Mouse (Mus musculus): ENCODE measurements around the gene Rbm6. TPM values are rescaled to one million over a fixed set of nuclear protein-coding genes. Genes with fewer than 3 reads are reported as not detected.

Rbm6 gene
- polyA plus RNA-seq, 1 experiment from 2014 or later = 51.3 TPM

GRCm38 (mm10) chr9:107890260-107890659 is 17.2 kb upstream of the Rbm6 start:
- H3K4me1 ChIP-seq (ENCODE audit: control insufficient read depth, insufficient read depth, low read length) = peaks cover 8% of the 10 kb centered on the region; the same call in 1 of the 2 replicates
- H3K36me3 ChIP-seq (ENCODE audit: control insufficient read depth, insufficient read depth, low read length) = no peaks in the 10 kb centered on the region; the same call in 1 of the 2 replicates
- H3K9ac ChIP-seq (ENCODE audit: low read depth, low read length) = no peak overlapping the region
- no peak for ATAC-seq (replicated peaks; ENCODE audit: insufficient number of reproducible peaks, low FRiP score, low TSS enrichment)
- no peak overlapping the region for H3K4me3 ChIP-seq (ENCODE audit: low read depth, low read length)
- WGBS (ENCODE audit: insufficient replicate concordance) = 69% methylated on average over 6 of the region's 6 CpGs
- peaks cover 4% of the 10 kb centered on the region for H3K27me3 ChIP-seq (ENCODE audit: control insufficient read depth, insufficient read depth, low read length)
- no peak overlapping the region for H3K27ac ChIP-seq (ENCODE audit: low read depth, low read length)
- no peak overlapping the region for H3K4me2 ChIP-seq
- H3K9me3 ChIP-seq (replicated peaks; ENCODE audit: control insufficient read depth, low read length) = no peaks in the 10 kb centered on the region

GRCm38 (mm10) chr9:107888267-107888850 is 15.3 kb upstream of the Rbm6 start:
- Histone ChIP-seq H3K9me3 (replicated peaks; ENCODE audit: control insufficient read depth, low read length) (no peaks in the 10 kb centered on the region), H3K27me3 (ENCODE audit: control insufficient read depth, insufficient read depth, low read length) (peaks cover 4% of the 10 kb centered on the region), H3K4me3 (ENCODE audit: low read depth, low read length) (peak overlapping the region; percentile 79), H3K27ac (ENCODE audit: low read depth, low read length) (0 out of 2 replicates have a peak overlapping the region, but pooled peaks have one; percentile 32), H3K36me3 (ENCODE audit: control insufficient read depth, insufficient read depth, low read length) (no peaks in the 10 kb centered on the region), H3K4me1 (ENCODE audit: control insufficient read depth, insufficient read depth, low read length) (peaks cover 8% of the 10 kb centered on the region; the same call in 1 of the 2 replicates), H3K4me2 (peak overlapping the region; percentile 91), H3K9ac (ENCODE audit: low read depth, low read length) (peak overlapping the region; percentile 84)
- ATAC-seq (replicated peaks; ENCODE audit: insufficient number of reproducible peaks, low FRiP score, low TSS enrichment) = peak; percentile 40
- WGBS (ENCODE audit: insufficient replicate concordance) = under 1% methylated on average over 18 of the region's 18 CpGs

- H3K27me3 ChIP-seq (ENCODE audit: control insufficient read depth, insufficient read depth, low read length) = peaks cover 4% of the 10 kb centered on the region
- under 1% methylated on average over 28 of the region's 28 CpGs for WGBS (ENCODE audit: insufficient replicate concordance)
- peak; percentile 93 for ATAC-seq (replicated peaks; ENCODE audit: insufficient number of reproducible peaks, low FRiP score, low TSS enrichment)
- H3K27ac ChIP-seq (ENCODE audit: low read depth, low read length) = 0 out of 2 replicates have a peak within 1 kb of the TSS, but pooled peaks have one; percentile 32
- H3K4me1 ChIP-seq (ENCODE audit: control insufficient read depth, insufficient read depth, low read length) = peaks cover 8% of the 10 kb centered on the region; the same call in 1 of the 2 replicates
- H3K9me3 ChIP-seq (replicated peaks; ENCODE audit: control insufficient read depth, low read length) = no peaks in the 10 kb centered on the region
- peak within 1 kb of the TSS; percentile 84 for H3K9ac ChIP-seq (ENCODE audit: low read depth, low read length)
- H3K36me3 ChIP-seq (ENCODE audit: control insufficient read depth, insufficient read depth, low read length) = no peaks in the 10 kb centered on the region
- H3K4me3 ChIP-seq (ENCODE audit: low read depth, low read length) = peak within 1 kb of the TSS; percentile 79
- H3K4me2 ChIP-seq = peak within 1 kb of the TSS; percentile 91
Observed at GRCm38 (mm10) chr9:107887804-107888266, 14.8 kb upstream of the Rbm6 start, which contains the start of gene Mon1a. TSS of gene Mon1a (plus strand) at chr9:107888151.

- Histone ChIP-seq H3K9me3 (replicated peaks; ENCODE audit: control insufficient read depth, low read length) (no peaks in the 10 kb centered on the region), H3K4me1 (ENCODE audit: control insufficient read depth, insufficient read depth, low read length) (no peaks in the 10 kb centered on the region), H3K27ac (ENCODE audit: low read depth, low read length) (no peak overlapping the region), H3K36me3 (ENCODE audit: control insufficient read depth, insufficient read depth, low read length) (no peaks in the 10 kb centered on the region), H3K4me3 (ENCODE audit: low read depth, low read length) (no peak overlapping the region), H3K9ac (ENCODE audit: low read depth, low read length) (no peak overlapping the region), H3K27me3 (ENCODE audit: control insufficient read depth, insufficient read depth, low read length) (no peaks in the 10 kb centered on the region), H3K4me2 (no peak overlapping the region)
- WGBS (ENCODE audit: insufficient replicate concordance) = 74% methylated on average over 4 of the region's 4 CpGs
- no peak for ATAC-seq (replicated peaks; ENCODE audit: insufficient number of reproducible peaks, low FRiP score, low TSS enrichment)
Observed at GRCm38 (mm10) chr9:107880411-107880810, 7.4 kb upstream of the Rbm6 start.

GRCm38 (mm10) chr9:107872350-107873098 is 513 bp downstream of the Rbm6 start:
- H3K36me3 ChIP-seq (ENCODE audit: control insufficient read depth, insufficient read depth, low read length) = no peaks in the 10 kb centered on the region
- H3K27ac ChIP-seq (ENCODE audit: low read depth, low read length) = peak overlapping the region; percentile 87
- H3K4me1 ChIP-seq (ENCODE audit: control insufficient read depth, insufficient read depth, low read length) = peaks cover 9% of the 10 kb centered on the region; the same call in 1 of the 2 replicates
- no peaks in the 10 kb centered on the region for H3K9me3 ChIP-seq (replicated peaks; ENCODE audit: control insufficient read depth, low read length)
- peak overlapping the region; percentile 77 for H3K4me3 ChIP-seq (ENCODE audit: low read depth, low read length)
- ATAC-seq (replicated peaks; ENCODE audit: insufficient number of reproducible peaks, low FRiP score, low TSS enrichment) = peak; percentile 97
- no peaks in the 10 kb centered on the region for H3K27me3 ChIP-seq (ENCODE audit: control insufficient read depth, insufficient read depth, low read length)
- H3K4me2 ChIP-seq = peak overlapping the region; percentile 81
- under 1% methylated on average over 75 of the region's 80 CpGs for WGBS (ENCODE audit: insufficient replicate concordance)
- peak overlapping the region; percentile 90 for H3K9ac ChIP-seq (ENCODE audit: low read depth, low read length)

GRCm38 (mm10) chr9:107866081-107866480 is 7.0 kb downstream of the Rbm6 start:
- Histone ChIP-seq H3K9me3 (replicated peaks; ENCODE audit: control insufficient read depth, low read length) (no peaks in the 10 kb centered on the region), H3K4me3 (ENCODE audit: low read depth, low read length) (no peak overlapping the region), H3K27ac (ENCODE audit: low read depth, low read length) (no peak overlapping the region), H3K4me1 (ENCODE audit: control insufficient read depth, insufficient read depth, low read length) (0 out of 2 replicates have a peak, but pooled peaks cover under 1% of the 10 kb centered on the region), H3K9ac (ENCODE audit: low read depth, low read length) (no peak overlapping the region), H3K36me3 (ENCODE audit: control insufficient read depth, insufficient read depth, low read length) (no peaks in the 10 kb centered on the region), H3K4me2 (no peak overlapping the region), H3K27me3 (ENCODE audit: control insufficient read depth, insufficient read depth, low read length) (no peaks in the 10 kb centered on the region)
- no peak for ATAC-seq (replicated peaks; ENCODE audit: insufficient number of reproducible peaks, low FRiP score, low TSS enrichment)
- 93% methylated on average over 2 of the region's 2 CpGs for WGBS (ENCODE audit: insufficient replicate concordance)

- Histone ChIP-seq H3K4me1 (ENCODE audit: control insufficient read depth, insufficient read depth, low read length) (no peaks in the 10 kb centered on the region), H3K27me3 (ENCODE audit: control insufficient read depth, insufficient read depth, low read length) (no peaks in the 10 kb centered on the region), H3K4me3 (ENCODE audit: low read depth, low read length) (no peak overlapping the region), H3K4me2 (no peak overlapping the region), H3K27ac (ENCODE audit: low read depth, low read length) (no peak overlapping the region), H3K9ac (ENCODE audit: low read depth, low read length) (no peak overlapping the region), H3K9me3 (replicated peaks; ENCODE audit: control insufficient read depth, low read length) (no peaks in the 10 kb centered on the region), H3K36me3 (ENCODE audit: control insufficient read depth, insufficient read depth, low read length) (no peaks in the 10 kb centered on the region; the same call in 1 of the 2 replicates)
- 53% methylated on average over 1 of the region's 1 CpGs for WGBS (ENCODE audit: insufficient replicate concordance)
- ATAC-seq (replicated peaks; ENCODE audit: insufficient number of reproducible peaks, low FRiP score, low TSS enrichment) = no peak
Observed at GRCm38 (mm10) chr9:107864493-107864892, 8.5 kb downstream of the Rbm6 start.

- no peaks in the 10 kb centered on the region for H3K9me3 ChIP-seq (replicated peaks; ENCODE audit: control insufficient read depth, low read length)
- no peak for ATAC-seq (replicated peaks; ENCODE audit: insufficient number of reproducible peaks, low FRiP score, low TSS enrichment)
- peaks cover 10% of the 10 kb centered on the region for H3K36me3 ChIP-seq (ENCODE audit: control insufficient read depth, insufficient read depth, low read length)
- no peaks in the 10 kb centered on the region for H3K4me1 ChIP-seq (ENCODE audit: control insufficient read depth, insufficient read depth, low read length)
- H3K4me3 ChIP-seq (ENCODE audit: low read depth, low read length) = no peak overlapping the region
- H3K9ac ChIP-seq (ENCODE audit: low read depth, low read length) = no peak overlapping the region
- no peaks in the 10 kb centered on the region for H3K27me3 ChIP-seq (ENCODE audit: control insufficient read depth, insufficient read depth, low read length)
- no peak overlapping the region for H3K27ac ChIP-seq (ENCODE audit: low read depth, low read length)
- WGBS (ENCODE audit: insufficient replicate concordance) = 88% methylated on average over 3 of the region's 3 CpGs
- no peak overlapping the region for H3K4me2 ChIP-seq
Observed at GRCm38 (mm10) chr9:107858343-107858742, 14.7 kb downstream of the Rbm6 start.
